Mouse (Mus musculus) liver, embryonic 16.5 days (tissue): ENCODE measurements around the gene Olfr1555-ps1. TPM values are rescaled to one million over a fixed set of nuclear protein-coding genes. Genes with fewer than 3 reads are reported as not detected.
"Not testable (repeated sequence)": the region's sequence is repeated elsewhere in the genome, so short reads cannot be mapped to it uniquely, and the experiment has no call there.

Source experiments
- ATAC-seq: fragments of 200-750 bp; cut with Nextera tagmentation; 2 replicates; pipeline ENCODE4 v1.8.0; 2017; ENCODE audit warnings: low read depth, mild to moderate bottlenecking, moderate number of reproducible peaks, moderate library complexity
- H3K27ac ChIP-seq: fragments of 300-500 bp; sonication (generic); 2 replicates; pipeline ENCODE4 v1.5.1; 2014; ENCODE audit warnings: mild to moderate bottlenecking, low read length
- H3K27me3 ChIP-seq: fragments of 300-500 bp; sonication (generic); 2 replicates; pipeline ENCODE4 v1.6.1; 2014; ENCODE audit warnings: low read depth, low read length, mixed read lengths; ENCODE audit not compliant: control insufficient read depth, insufficient read depth
- H3K36me3 ChIP-seq: fragments of 300-500 bp; sonication (generic); 2 replicates; pipeline ENCODE4 v1.6.1; 2014; ENCODE audit warnings: mild to moderate bottlenecking; ENCODE audit not compliant: control insufficient read depth, insufficient read depth
- H3K4me1 ChIP-seq: fragments of 300-500 bp; sonication (generic); 2 replicates; pipeline ENCODE4 v1.6.1; 2014; ENCODE audit warnings: low read depth, low read length, mixed read lengths; ENCODE audit not compliant: control insufficient read depth
- H3K4me2 ChIP-seq: fragments of 300-500 bp; sonication (generic); 2 replicates; pipeline ENCODE4 v1.6.1; 2014; ENCODE audit warnings: low read depth, low read length, mixed read lengths
- H3K4me3 ChIP-seq: fragments of 300-500 bp; sonication (generic); 2 replicates; pipeline ENCODE4 v1.5.1; 2014; ENCODE audit warnings: low read depth, mild to moderate bottlenecking, low read length
- H3K9ac ChIP-seq: fragments of 300-500 bp; sonication (generic); 2 replicates; pipeline ENCODE4 v1.6.1; 2014; ENCODE audit warnings: low read depth, low read length
- H3K9me3 ChIP-seq: fragments of 300-500 bp; sonication (generic); replicated peaks from 2 replicates; pipeline ENCODE4 v1.6.1; 2016; ENCODE audit warnings: low read length; ENCODE audit not compliant: control insufficient read depth
- WGBS: fragments of 180-500 bp; shearing (Covaris S2); extraction: QIAGEN DNeasy Blood & Tissue Kit; methylation state at CpG from one replicate; pipeline ENCODE4 v1.1.7; 2014; ENCODE audit not compliant: insufficient replicate concordance; 5-methylcytosine and 5-hydroxymethylcytosine counted together
- polyA plus RNA-seq: library from polyadenylated mRNA; unstranded; fragments of >200 nt; fragmentation: Nextera tagmentation; extraction: Ambion mirVana; gene quantifications from 2 replicates; pipeline ENCODE4 v1.2.1, GENCODE M21; 2015

Gene Olfr1555-ps1
- not detected in 2 replicates for polyA plus RNA-seq

- not testable (repeated sequence) for H3K27ac ChIP-seq, H3K36me3 ChIP-seq, H3K9ac ChIP-seq, H3K9me3 ChIP-seq, H3K4me2 ChIP-seq, H3K4me1 ChIP-seq, ATAC-seq, H3K4me3 ChIP-seq, H3K27me3 ChIP-seq
- WGBS, result 31% methylated on average over 1 of the region's 1 CpGs
Observed at GRCm38 (mm10) chr19:12170062-12170599, at the start of gene Olfr1555-ps1. TSS of gene Olfr1555-ps1 (minus strand) at chr19:12170112.

- Histone ChIP-seq H3K4me2 (no peak within 1 kb of the TSS), H3K36me3 (no peaks in the 10 kb centered on the region), H3K27ac (no peak within 1 kb of the TSS), H3K9ac (no peak within 1 kb of the TSS), H3K9me3 (no peaks in the 10 kb centered on the region), H3K27me3 (no peaks in the 10 kb centered on the region), H3K4me3 (no peak within 1 kb of the TSS), H3K4me1 (no peaks in the 10 kb centered on the region)
- ATAC-seq, result no peak
- WGBS, result 50% methylated on average over 1 of the region's 1 CpGs
Observed at GRCm38 (mm10) chr19:12200334-12200733, 30.4 kb upstream of the Olfr1555-ps1 start, which contains the start of gene Olfr1431. TSS of gene Olfr1431 (plus strand) at chr19:12200634.

DNA sequence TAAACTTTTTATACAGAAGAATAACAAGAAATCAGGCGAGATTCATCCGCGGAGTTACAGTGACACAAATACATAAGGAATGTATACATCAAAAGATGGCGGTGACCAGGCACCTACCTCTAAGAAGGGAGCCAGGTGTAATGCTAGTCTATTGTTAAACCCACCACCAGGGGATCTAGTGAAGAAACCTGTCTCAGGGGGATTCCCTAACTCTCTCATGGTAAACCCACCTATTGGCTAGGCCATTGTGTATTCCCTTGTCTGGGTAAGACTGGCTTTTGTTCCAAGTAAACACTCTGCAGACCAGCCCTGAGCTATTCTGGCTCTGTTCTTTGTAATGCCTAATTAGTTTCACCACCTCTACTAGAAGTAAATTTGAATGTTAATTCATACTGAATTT, 29.2 kb upstream of the Olfr1555-ps1 start:
- not testable (repeated sequence) for H3K4me1 ChIP-seq, H3K9me3 ChIP-seq, H3K4me2 ChIP-seq, ATAC-seq, H3K27me3 ChIP-seq, H3K36me3 ChIP-seq, H3K27ac ChIP-seq, H3K9ac ChIP-seq, H3K4me3 ChIP-seq
- WGBS, result 63% methylated on average over 4 of the region's 4 CpGs

DNA sequence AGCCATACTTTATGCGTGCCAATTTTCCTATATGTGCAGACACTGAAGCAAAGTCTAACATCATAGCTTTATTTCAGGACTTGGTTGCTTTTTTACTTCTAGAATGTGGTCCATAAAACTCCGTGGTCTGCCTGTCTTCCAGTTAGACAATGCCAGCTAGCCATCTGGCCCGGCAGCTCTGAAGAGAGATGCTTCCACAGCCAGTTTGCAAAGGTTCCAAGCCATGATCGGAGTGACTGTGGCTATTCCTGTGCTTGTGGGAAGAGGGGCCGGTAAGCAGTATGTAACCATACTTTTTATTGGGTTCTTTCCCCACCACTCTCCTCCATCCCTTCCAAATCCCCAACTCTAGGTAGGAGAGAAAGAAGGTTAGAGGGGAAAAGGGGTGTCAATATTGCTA, 5.5 kb upstream of the Olfr1555-ps1 start:
- not testable (repeated sequence) for H3K4me3 ChIP-seq, ATAC-seq, H3K27ac ChIP-seq, H3K9me3 ChIP-seq, H3K4me1 ChIP-seq, H3K9ac ChIP-seq, H3K36me3 ChIP-seq, H3K27me3 ChIP-seq, H3K4me2 ChIP-seq
- WGBS, result 55% methylated on average over 5 of the region's 5 CpGs

DNA sequence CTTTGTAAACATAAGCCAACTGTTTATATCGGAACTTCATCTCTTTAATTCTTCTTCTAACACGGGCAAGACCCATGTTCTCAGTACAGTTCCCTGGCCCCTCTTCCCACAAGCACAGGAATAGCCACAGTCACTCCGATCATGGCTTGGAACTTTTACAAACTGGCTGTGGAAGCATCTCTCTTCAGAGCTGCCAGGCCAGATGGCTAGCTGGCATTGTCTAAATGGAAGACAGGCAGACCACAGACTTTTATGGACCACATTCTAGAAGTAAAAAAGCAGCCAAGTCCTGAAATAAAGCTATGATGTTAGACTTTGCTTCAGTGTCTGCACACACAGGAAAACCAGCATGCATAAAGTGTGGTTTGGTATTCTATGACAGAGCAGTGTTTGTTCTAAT, 24.5 kb downstream of the Olfr1555-ps1 start:
- H3K9ac ChIP-seq, result no peak overlapping the region
- H3K4me2 ChIP-seq, result no peak overlapping the region
- no peaks in the 10 kb centered on the region for H3K4me1 ChIP-seq
- no peak overlapping the region for H3K27ac ChIP-seq
- no peaks in the 10 kb centered on the region for H3K27me3 ChIP-seq
- no peak for ATAC-seq
- H3K9me3 ChIP-seq, result no peaks in the 10 kb centered on the region
- WGBS, result 65% methylated on average over 3 of the region's 3 CpGs
- no peak overlapping the region for H3K4me3 ChIP-seq
- H3K36me3 ChIP-seq, result no peaks in the 10 kb centered on the region

DNA sequence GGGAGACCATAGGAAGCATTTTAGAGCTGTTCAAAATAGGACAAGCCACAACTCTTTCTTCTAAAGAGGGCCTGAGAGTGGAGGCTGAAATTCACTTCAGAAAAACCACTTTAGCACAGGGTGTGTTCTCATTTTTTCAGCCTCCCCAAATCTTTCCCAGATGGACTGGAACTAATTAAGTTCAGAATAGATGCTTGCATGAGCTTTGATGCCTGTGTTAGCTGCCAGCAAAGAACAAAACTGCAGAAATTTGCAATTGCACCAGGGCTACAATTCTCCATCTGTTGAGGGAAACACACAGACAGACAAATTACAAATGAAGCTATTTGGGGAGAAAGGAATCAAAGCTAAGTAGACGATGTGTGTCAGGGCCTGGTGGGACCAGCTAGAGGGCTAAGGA, 26.6 kb downstream of the Olfr1555-ps1 start:
- Histone ChIP-seq H3K27ac (no peak overlapping the region), H3K27me3 (no peaks in the 10 kb centered on the region), H3K4me1 (no peaks in the 10 kb centered on the region), H3K9me3 (no peaks in the 10 kb centered on the region), H3K36me3 (no peaks in the 10 kb centered on the region), H3K4me3 (no peak overlapping the region), H3K4me2 (no peak overlapping the region), H3K9ac (no peak overlapping the region)
- 50% methylated on average over 1 of the region's 1 CpGs for WGBS
- ATAC-seq, result no peak

- Histone ChIP-seq H3K4me1 (no peaks in the 10 kb centered on the region), H3K9me3 (no peaks in the 10 kb centered on the region), H3K36me3 (no peaks in the 10 kb centered on the region), H3K4me2 (no peak overlapping the region), H3K4me3 (no peak overlapping the region), H3K9ac (no peak overlapping the region), H3K27ac (no peak overlapping the region), H3K27me3 (no peaks in the 10 kb centered on the region)
- ATAC-seq, result no peak
- WGBS, result 22% methylated on average over 2 of the region's 2 CpGs
Observed at GRCm38 (mm10) chr19:12134289-12134688, 35.6 kb downstream of the Olfr1555-ps1 start.

- no peaks in the 10 kb centered on the region for H3K36me3 ChIP-seq
- H3K27me3 ChIP-seq, result no peaks in the 10 kb centered on the region
- H3K9ac ChIP-seq, result no peak within 1 kb of the TSS
- H3K4me1 ChIP-seq, result no peaks in the 10 kb centered on the region
- ATAC-seq, result no peak
- H3K4me2 ChIP-seq, result no peak within 1 kb of the TSS
- WGBS, result 47% methylated on average over 3 of the region's 3 CpGs
- no peak within 1 kb of the TSS for H3K27ac ChIP-seq
- H3K4me3 ChIP-seq, result no peak within 1 kb of the TSS
- no peaks in the 10 kb centered on the region for H3K9me3 ChIP-seq
Observed at GRCm38 (mm10) chr19:12123103-12123502, 46.8 kb downstream of the Olfr1555-ps1 start, which contains the start of gene Olfr76. TSS of gene Olfr76 (minus strand) at chr19:12123203.

DNA sequence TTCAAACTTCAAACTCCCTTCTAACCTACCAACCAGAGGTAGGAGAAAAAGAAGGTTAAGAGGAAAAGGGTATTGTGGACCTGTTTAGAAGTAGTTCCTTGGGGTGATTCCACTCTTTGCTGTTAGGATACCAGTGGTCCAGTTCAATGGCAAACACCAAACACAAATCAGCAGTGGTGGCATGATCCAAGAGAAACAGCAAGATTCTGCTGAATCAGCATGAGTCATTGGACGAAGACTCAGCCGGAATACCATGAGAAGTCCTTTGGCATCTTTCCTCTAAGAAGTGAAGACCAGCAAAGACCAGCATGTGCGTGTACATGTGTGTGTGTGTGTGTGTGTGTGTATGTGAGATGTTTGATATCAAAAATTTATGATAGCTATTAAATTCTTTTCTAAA, 53.4 kb downstream of the Olfr1555-ps1 start:
- no peak overlapping the region for H3K27ac ChIP-seq
- ATAC-seq, result no peak
- H3K4me3 ChIP-seq, result no peak overlapping the region
- H3K36me3 ChIP-seq, result no peaks in the 10 kb centered on the region
- WGBS, result 68% methylated on average over 3 of the region's 3 CpGs
- H3K27me3 ChIP-seq, result no peaks in the 10 kb centered on the region
- H3K4me1 ChIP-seq, result no peaks in the 10 kb centered on the region
- no peaks in the 10 kb centered on the region for H3K9me3 ChIP-seq
- no peak overlapping the region for H3K4me2 ChIP-seq
- H3K9ac ChIP-seq, result no peak overlapping the region
